Mouse (Mus musculus): Measurements from ENCODE around the gene Ypel2. TPM values are rescaled to one million over a fixed set of nuclear protein-coding genes. Genes with fewer than 3 reads are reported as not detected.
"Not testable (repeated sequence)": the region's sequence is repeated elsewhere in the genome, so short reads cannot be mapped to it uniquely, and the experiment has no call there.

Ypel2 gene
- 6.3 and 6.6 TPM in 2 replicates for polyA plus RNA-seq (2012; rRNA removed)

DNA sequence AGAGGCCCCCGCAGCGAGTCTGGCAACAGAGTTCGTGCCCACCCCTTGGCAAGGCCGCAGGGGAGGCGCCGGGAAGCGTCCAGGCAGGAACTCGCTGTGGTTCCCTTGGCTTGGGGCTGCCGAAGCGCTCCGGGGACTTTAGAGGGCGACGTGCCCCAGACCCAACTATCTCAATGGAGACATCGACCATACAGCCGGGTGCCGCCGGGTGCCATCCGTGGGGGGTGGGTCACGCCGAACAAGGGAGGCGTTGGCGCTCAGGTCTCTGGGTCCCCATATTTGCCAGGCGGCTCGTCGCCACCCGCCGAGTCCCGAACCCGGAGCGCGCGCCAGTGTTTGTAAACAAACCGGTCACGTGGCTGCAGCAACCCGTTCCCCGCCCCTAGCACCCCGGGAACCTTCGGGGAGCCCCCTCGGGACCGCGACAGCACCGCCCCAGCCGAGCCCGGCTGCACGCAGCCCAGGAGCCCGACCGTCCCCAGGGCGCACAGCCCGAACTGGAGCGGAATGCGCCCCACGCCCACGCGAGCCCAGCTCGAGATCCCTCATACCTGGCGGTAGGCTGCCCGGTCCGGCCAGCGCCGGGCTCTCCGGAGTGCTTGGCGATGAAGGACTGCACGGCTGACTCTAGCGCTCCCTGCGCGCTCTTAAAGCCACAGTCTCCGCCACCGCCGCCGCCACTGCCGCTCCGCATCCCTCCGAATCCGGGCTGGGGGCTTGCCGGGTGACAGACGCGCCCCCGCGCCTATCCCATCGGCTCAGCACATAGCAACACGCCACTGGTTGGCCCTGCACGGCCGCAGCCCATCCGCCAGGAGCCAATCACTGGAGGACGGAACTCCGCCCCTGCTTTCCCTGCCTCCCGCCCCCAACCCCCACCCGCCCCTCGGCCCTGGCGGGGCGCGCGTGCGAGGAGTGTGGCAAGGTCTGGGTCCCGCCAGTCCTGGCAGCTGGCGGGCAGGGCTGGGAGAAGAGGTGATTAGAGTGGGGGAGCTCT is at the start of gene Ypel2:
TSS of gene Ypel2 (minus strand) at position 667 of the 997 bp plus-strand sequence.
- DNase-seq (ENCODE audit: low read depth) = peak; percentile 99
- TF ChIP-seq POLR2A (IDR thresholded peaks at IDR 0.05; ENCODE audit: borderline replicate concordance, extremely low read depth, insufficient read depth, insufficient read length, poor library complexity, severe bottlenecking) (peak; percentile 61; the same call in 1 of the 2 replicates), CTCF (IDR thresholded peaks at IDR 0.05; ENCODE audit: borderline replicate concordance, extremely low read depth, insufficient read depth, insufficient read length) (no peak)

DNA sequence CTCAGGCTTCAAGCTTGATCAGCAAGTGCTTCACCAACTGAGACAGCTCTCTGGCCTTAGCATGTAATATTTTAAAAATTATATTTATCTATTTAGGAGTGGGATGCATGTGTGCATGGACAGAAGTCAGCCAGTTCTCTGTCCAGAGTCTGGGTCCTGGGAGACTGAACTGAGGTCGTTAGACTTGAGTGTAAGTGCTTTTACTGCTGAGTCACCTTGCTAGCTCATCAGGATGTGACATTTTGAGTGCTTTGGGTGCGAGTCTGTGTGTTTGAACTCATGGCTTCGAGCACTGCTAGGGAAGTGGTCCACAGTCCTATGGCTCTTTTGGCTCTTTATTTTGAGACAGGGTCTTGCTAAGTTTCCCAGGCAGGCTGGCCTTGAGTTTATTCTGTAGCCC is 49.5 kb upstream of the Ypel2 start:
- TF ChIP-seq CTCF (IDR thresholded peaks at IDR 0.05; ENCODE audit: borderline replicate concordance, extremely low read depth, insufficient read depth, insufficient read length) (no peak), POLR2A (IDR thresholded peaks at IDR 0.05; ENCODE audit: borderline replicate concordance, extremely low read depth, insufficient read depth, insufficient read length, poor library complexity, severe bottlenecking) (no peak)
- no peak for DNase-seq (ENCODE audit: low read depth)

DNA sequence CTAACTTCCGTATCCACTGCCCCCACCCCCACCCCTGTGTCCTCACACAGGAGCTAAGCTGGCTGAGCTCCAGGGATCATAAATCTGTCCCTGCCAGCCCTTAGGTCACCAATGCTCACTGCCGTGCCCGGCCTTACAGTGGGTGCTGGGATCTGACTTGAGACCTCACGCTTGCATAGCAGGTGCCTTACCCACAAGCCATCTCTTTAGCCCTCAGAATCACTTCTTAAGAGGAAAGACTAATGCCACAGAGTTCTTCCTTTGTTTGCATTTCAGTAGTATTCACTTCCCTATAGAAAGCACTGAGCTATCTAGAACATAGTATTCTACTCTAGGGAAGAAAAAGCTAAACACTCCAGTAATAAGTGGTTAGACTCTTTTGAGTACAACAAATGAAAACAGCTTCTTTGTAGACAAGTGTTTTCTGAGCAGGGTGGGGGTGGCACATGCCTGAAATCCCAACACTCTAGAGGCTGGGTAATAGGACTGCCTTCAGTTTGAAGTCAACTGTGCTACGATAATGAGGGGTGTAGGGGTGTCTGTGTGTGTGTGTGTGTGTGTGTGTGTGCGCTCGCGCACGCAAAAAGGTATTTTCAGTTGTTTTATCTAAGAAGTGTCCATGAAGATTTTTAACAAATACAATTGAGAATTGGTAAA is 45.9 kb upstream of the Ypel2 start:
- TF ChIP-seq POLR2A (IDR thresholded peaks at IDR 0.05; ENCODE audit: borderline replicate concordance, extremely low read depth, insufficient read depth, insufficient read length, poor library complexity, severe bottlenecking) (no peak), CTCF (IDR thresholded peaks at IDR 0.05; ENCODE audit: borderline replicate concordance, extremely low read depth, insufficient read depth, insufficient read length) (no peak)

DNA sequence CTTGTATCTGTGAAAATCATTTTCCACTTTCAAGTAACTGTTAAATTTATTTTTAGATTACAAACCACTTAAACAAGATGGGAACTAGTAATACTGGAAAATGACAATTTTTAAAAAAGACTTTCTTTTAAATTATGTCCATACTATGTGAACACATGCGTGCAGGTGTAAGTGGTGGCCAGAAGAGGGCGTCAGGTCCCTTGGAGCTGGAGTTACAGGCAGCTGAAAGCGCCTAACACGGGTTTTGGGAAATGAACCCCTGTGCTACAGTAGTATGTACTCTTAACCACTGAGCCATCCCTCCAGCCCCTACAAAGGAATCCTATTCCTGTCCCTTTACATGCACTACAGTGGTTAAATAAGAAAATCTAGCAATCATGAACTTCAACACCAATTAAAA is 42.7 kb upstream of the Ypel2 start:
- DNase-seq (ENCODE audit: low read depth) = no peak

More for the DNA sequence above, 45.9 kb upstream of the Ypel2 start:
- no peak for DNase-seq (ENCODE audit: low read depth)

GRCm38 (mm10) chr11:87028212-87028611 is 34.7 kb upstream of the Ypel2 start:
- no peak for DNase-seq (ENCODE audit: low read depth)
- no peak for TF ChIP-seq CTCF (IDR thresholded peaks at IDR 0.05; ENCODE audit: borderline replicate concordance, extremely low read depth, insufficient read depth, insufficient read length)

More for the DNA sequence above, 42.7 kb upstream of the Ypel2 start:
- TF ChIP-seq CTCF (IDR thresholded peaks at IDR 0.05; ENCODE audit: borderline replicate concordance, extremely low read depth, insufficient read depth, insufficient read length) = peak; percentile 34; the same call in 1 of the 2 replicates
- TF ChIP-seq POLR2A (IDR thresholded peaks at IDR 0.05; ENCODE audit: borderline replicate concordance, extremely low read depth, insufficient read depth, insufficient read length, poor library complexity, severe bottlenecking) = no peak

DNA sequence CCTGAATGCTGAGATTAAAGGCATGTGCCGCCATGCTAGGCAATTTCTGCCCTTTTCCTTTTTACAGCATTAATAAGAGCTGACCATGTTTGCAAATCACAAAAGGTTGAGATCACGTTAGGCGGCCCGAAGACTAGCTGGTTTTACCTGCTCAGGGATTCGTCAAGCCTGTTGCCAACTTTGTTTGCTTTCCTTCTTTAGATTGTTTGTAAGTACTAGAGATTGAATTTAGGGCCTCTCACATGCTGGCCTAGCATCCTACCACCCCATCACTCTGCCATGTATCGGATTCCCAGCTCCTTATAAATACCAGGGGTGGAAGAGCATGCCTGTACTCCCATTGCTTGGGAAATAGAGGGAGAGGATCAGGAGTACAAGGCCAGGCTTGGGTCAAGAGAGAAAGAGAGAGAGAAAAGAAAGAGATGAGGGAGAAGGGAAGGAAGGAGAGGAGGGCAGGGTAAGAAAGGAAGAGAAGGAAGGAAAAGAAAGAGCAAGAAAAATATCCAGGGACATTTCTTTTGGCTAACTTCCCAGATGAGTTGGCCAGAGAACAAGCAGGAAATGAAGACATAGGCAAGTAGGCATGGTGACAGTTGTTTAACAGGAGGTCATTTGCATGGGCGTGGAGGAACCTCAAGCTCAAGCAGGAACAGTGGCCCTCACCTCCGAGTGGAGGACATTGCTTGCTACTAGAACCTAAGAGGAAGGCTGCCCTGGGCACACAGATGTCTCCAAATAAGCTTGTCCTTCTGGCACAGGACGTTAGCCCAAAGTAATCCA is 32.8 kb upstream of the Ypel2 start:
- no peak for DNase-seq (ENCODE audit: low read depth)
- TF ChIP-seq CTCF (IDR thresholded peaks at IDR 0.05; ENCODE audit: borderline replicate concordance, extremely low read depth, insufficient read depth, insufficient read length) = no peak
- no peak for TF ChIP-seq POLR2A (IDR thresholded peaks at IDR 0.05; ENCODE audit: borderline replicate concordance, extremely low read depth, insufficient read depth, insufficient read length, poor library complexity, severe bottlenecking)

DNA sequence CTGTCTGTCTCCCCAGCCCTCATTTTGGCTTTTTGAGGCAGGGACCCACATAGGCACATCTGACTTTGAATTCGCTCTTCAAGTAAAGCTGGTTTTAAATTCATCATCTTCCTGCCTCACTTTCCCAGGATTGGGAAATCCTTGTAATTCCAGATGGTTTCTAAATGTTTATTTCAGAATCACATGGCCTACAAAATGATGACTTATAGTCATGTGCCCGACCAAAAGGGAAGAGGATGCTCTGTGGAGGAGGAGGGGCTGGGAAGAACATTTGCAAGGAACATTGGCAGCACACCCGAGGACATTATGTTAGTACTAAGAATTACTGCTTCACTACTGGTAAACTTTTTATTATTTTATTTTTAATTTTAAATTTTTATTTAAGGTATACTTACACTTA is 31.8 kb upstream of the Ypel2 start:
- TF ChIP-seq POLR2A (IDR thresholded peaks at IDR 0.05; ENCODE audit: borderline replicate concordance, extremely low read depth, insufficient read depth, insufficient read length, poor library complexity, severe bottlenecking) (no peak), CTCF (IDR thresholded peaks at IDR 0.05; ENCODE audit: borderline replicate concordance, extremely low read depth, insufficient read depth, insufficient read length) (no peak)
- DNase-seq (ENCODE audit: low read depth) = no peak

DNA sequence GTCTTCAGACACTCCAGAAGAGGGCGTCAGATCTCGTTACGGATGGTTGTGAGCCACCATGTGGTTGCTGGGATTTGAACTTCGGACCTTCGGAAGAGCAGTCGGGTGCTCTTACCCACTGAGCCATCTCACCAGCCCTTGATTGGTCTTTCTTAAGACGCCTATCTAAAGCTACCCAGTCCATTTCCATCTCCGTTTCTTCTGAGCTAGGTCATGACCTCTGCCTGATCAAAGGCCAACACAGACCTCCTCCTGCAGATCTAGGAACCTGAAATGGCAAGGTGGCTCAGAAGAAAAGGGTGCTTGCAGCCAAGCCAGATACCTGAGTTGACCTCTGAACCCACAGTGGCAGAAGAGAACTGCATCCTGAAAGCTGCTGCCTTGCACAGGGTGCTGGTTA is 29.7 kb upstream of the Ypel2 start:
- DNase-seq (ENCODE audit: low read depth) = not testable (repeated sequence)

GRCm38 (mm10) chr11:87022765-87023164 is 29.3 kb upstream of the Ypel2 start:
- TF ChIP-seq POLR2A (IDR thresholded peaks at IDR 0.05; ENCODE audit: borderline replicate concordance, extremely low read depth, insufficient read depth, insufficient read length, poor library complexity, severe bottlenecking) (no peak), CTCF (IDR thresholded peaks at IDR 0.05; ENCODE audit: borderline replicate concordance, extremely low read depth, insufficient read depth, insufficient read length) (no peak)
- no peak for DNase-seq (ENCODE audit: low read depth)

- TF ChIP-seq CTCF (IDR thresholded peaks at IDR 0.05; ENCODE audit: borderline replicate concordance, extremely low read depth, insufficient read depth, insufficient read length) (no peak), POLR2A (IDR thresholded peaks at IDR 0.05; ENCODE audit: borderline replicate concordance, extremely low read depth, insufficient read depth, insufficient read length, poor library complexity, severe bottlenecking) (no peak)
- DNase-seq (ENCODE audit: low read depth) = no peak
Measured at GRCm38 (mm10) chr11:87021551-87021950, 28.0 kb upstream of the Ypel2 start.

- DNase-seq (ENCODE audit: low read depth) = no peak
- no peak for TF ChIP-seq POLR2A (IDR thresholded peaks at IDR 0.05; ENCODE audit: borderline replicate concordance, extremely low read depth, insufficient read depth, insufficient read length, poor library complexity, severe bottlenecking)
- TF ChIP-seq CTCF (IDR thresholded peaks at IDR 0.05; ENCODE audit: borderline replicate concordance, extremely low read depth, insufficient read depth, insufficient read length) = no peak
Measured at GRCm38 (mm10) chr11:87020449-87020848, 26.9 kb upstream of the Ypel2 start.

All from brain, embryonic 14.5 days (tissue).